Mouse (Mus musculus) right cerebral cortex, postnatal 36 days (tissue): ENCODE results near the gene Bmp6.
A peak's percentile ranks its signal among the peaks of the same experiment; 100 is the strongest.

Experiments
- DNase-seq, 2 experiments: peaks; one replicate each; pipeline ENCODE4 v3.0.0; 2022; ENCODE audit warnings: low spot score in 2 of 2, mixed read lengths in 1 of 2

Bmp6 gene

GRCm38 (mm10) chr13:38511979-38512378, 167.1 kb downstream of the Bmp6 start:
- no peak for DNase-seq

GRCm38 (mm10) chr13:38513921-38514320, 169.0 kb downstream of the Bmp6 start:
- no peak for DNase-seq

GRCm38 (mm10) chr13:38515431-38515830, 170.5 kb downstream of the Bmp6 start:
- no peak for DNase-seq

DNA sequence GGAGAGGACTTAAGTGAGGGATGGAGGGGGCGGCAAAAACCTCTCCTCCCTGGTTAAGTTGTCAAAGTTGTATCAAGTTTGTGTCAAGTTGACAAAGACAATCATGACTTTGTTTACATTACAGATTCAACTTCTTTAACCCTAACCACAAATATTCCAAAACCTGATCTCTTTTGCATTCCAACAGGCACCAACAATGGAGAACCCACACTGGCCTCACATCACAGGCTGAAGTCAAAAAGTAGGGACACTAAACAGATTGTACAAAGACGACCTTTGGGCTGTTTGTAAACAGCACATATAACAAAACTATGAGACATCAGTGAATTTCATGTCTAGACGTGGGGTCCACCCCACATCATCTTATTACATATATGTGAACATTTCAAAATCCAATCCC, 170.9 kb downstream of the Bmp6 start:
- DNase-seq, result no peak

GRCm38 (mm10) chr13:38516582-38516981, 171.7 kb downstream of the Bmp6 start:
- DNase-seq, result no peak

DNA sequence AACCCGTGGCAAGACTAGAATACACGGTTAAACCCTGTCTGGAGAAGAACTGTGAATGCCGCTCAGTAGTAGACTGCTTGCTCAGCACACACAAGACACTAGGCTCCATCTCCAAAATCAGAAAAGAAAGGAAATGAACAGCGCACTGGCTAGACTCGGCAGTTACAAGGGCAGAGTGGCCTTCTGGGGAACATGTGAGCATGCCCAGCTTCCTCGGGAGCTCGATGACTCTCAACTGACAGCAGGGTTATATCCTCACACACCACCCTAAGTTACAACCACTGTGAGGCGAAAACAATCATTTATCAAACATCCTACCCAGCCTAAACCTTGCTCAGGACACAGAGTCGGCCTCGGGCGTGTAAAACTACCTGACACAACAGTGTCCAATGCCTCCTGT, 175.4 kb downstream of the Bmp6 start:
- DNase-seq, result no peak

DNA sequence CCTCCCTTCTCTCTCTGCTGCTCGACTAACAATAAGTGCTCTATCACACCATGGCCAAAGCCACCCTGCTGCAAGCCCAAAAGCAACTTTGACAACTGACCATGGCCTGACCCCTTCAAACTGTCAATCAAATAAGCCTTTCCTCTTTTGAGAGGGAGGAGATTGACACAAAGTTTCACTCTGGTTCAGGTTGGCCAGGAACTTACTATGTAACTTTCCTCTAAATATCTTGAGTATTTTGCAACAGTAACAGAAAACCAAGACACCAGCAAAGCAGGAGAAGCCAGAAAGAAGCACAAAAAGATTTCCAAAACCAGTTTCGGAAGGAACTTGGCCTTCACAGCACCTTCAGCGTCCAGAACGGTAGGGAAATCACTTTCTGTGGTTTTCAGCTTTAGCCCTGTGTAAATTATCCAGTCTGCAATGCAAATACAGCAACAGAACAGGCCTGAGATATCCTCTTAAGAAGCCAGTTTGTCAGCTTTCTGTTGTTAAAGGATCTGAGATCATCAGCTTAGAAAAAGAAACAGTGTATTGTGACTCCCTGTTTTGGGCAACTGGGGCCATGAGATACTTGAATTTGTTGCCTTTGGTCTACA, 177.2 kb downstream of the Bmp6 start:
- DNase-seq, result no peak

DNA sequence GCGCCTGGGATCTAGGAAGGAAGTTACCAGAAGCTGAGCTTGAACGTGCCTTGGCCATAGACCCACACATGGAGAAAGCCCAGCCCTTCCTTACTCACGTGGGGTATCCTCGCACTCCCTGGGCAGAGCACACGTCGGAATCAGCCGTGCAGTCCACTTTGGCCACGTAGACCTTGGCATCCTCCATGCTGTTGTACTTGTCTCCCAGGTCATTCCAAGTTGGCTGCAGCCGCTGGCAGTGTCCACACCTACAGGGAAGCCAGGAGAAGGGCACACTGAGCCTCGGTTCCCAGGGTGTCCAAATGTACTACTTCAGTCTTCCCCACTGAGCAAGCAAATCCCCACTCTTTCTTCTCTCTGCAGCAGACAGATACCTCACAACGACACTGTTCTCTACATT, 178.3 kb downstream of the Bmp6 start:
- no peak for DNase-seq

DNA sequence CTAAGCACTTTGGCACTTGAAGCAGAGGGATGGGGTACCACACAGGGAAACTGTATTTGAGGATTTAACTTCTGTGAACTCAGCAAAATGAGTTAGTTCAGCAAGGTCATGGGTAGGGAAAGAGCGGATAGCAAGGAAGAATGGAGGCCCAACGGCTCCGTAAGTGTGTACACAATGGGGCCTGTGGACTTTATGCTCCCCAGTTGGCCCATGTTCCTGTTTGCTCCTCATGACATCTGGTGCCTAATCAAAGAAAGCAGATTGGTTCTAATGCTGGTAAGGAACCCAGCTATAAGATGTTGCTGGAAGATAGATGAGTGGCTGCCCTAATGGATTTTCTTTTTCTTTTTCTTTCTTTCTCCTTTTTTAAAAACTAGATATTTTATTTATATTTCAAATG, 180.4 kb downstream of the Bmp6 start:
- no peak for DNase-seq

DNA sequence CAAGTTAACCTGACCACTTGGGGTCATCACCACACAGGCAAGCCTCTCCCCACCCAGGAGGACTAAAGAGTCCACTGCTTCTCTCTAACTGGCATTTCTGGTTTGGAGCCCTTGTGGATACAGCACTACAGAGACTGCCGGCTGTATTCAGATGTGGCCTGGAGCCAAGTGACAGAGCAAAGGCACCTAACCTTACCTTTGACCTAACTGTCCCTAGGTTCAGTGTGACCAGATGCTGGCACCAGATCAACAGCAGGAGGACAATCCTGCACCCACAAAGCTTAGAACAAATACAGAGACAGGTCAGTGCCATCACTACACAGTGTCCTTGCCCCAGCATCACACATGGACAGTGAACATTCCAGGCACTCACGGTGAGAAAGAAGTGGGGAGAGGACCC, 181.2 kb downstream of the Bmp6 start:
- no peak for DNase-seq

DNA sequence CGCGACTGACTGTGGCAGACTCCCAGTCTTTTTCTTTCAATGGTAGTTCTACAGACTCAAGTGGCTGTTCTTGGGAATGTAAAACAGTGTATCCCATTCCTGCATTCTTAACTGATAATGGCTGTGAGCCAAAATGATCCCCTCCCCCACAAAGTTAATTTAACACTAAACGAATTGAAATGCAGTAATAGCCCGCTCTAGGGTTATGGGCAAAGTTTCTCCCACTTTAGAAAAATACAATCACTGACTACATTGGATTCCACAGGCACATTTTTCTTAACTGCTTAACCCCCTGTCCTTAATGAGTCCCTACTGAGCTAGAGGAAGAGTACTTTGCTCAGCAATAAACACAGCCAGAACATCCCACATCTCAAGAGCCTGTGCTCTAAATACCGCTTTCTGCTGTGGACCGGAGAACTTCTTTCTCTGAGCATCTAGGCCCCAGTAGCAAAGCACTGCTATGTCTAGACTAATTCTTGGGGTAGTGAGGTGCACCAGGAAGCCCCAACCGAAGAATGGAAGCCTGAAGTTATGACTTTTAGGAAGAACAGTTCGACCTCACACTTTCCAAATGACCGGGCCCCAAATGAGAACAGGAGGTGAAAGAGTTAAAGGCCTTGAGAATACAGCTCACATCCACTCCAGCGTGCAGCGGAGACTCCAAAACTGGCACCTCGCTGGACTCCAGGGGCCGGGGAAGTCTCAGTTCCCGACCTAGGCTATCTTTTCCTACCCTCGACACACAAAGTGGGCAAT, 182.3 kb downstream of the Bmp6 start:
- no peak for DNase-seq

DNA sequence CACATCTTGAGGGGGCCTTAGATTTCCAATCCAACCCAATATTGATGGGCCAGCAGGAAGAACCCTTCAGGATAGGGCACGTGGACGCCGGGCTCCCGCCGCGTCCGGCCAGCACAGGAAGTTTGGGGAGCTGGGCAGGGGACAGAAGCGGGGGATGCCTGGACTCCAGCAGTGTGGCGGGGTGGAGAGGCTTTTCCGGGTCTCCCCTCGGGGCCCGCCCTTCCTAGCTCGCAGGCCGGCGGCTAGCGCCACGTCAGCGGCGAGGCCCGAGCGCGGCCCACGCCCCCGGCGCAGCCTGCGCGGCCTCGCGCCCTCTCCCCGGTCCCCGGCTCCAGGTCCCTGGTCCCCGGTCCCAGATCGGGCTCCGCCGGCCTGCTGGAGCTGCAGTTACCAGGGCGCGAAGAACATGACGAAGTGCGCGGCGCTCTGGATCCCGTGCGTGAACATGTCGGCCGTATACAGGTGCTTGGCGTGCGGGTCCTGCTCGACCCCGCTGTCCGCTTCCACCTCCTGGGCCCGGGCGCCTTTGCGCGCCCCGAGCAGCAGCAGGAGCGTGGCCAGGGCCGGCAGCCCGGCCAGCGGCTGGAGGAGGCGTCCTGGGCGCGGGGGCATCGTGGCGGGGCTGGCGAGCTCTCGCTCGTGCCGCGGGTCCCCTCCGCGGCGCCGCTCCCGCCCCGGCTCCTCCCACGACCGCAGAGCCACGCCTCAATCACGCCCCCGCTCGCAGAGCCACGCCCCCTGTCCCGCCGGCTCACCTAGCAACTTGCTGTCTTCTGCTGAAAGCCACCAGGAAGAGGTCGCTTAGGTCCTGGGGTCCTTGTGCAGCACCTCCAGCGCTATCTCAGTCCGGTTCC, 183.1 kb downstream of the Bmp6 start:
- DNase-seq, result peak; percentile 66 to 76

- no peak for DNase-seq
Measured at GRCm38 (mm10) chr13:38528687-38529294, 183.9 kb downstream of the Bmp6 start, which contains the start of gene Txndc5. Gene Txndc5, minus strand, starts transcription at chr13:38528824.

DNA sequence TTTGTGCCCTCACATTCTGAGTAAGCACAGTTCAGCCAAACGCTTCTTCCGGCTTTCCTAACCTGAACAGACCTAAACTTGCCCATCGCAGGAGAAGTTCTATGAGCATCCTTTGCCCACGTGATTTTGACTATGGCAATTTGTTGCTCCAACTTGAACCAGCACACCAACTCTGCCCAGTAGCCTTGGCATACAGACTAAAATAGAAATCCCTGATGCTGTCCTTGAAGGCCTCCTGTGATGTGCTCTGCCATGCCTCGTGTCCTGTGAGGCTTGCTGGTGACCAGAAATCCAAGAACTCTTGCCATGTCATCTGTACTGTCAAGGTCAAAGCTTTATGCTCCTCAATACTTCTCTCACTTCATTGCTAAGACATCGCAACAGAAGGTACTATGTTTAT, 184.7 kb downstream of the Bmp6 start:
- DNase-seq, result no peak

DNA sequence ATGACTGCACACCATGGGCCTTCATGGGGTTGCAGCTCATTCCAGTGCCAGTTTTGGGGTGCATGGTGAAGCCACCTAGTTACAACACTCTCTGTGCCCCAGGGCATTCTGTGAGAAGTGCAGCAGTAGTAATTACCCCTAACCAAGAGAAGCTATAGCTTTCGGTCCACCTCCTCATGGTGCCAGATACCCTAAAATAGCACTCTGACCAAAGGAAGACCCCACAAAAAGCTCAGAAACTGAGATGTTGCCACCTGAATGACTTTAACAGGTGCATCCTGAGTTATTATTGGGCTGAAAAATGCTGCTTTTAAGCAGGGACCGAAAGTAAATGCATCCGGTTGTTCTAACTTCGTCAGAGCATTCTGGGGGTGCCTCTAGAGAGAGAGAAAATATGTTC, 186.6 kb downstream of the Bmp6 start:
- DNase-seq, result no peak

DNA sequence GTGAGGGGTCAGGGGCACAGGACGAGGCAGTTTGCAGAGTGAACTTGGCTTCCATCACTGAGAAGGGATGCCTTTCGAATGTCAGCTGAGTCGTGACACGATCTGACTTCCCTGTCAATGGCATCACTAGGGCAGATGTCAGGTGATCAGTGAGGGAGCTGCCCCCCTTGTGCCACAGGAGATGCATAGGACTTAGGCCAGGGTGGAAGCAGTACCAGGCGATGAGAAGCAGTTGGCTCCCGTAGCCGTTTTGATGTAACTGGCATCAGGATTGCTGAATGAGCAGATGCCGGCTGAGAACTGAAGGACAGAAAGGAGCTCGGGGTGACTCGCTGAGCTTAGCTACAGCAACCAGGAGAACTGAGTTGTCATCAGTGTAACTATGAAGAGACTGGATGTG, 188.6 kb downstream of the Bmp6 start:
- DNase-seq, result no peak

- no peak for DNase-seq
Measured at GRCm38 (mm10) chr13:38534016-38534415, 189.1 kb downstream of the Bmp6 start.

DNA sequence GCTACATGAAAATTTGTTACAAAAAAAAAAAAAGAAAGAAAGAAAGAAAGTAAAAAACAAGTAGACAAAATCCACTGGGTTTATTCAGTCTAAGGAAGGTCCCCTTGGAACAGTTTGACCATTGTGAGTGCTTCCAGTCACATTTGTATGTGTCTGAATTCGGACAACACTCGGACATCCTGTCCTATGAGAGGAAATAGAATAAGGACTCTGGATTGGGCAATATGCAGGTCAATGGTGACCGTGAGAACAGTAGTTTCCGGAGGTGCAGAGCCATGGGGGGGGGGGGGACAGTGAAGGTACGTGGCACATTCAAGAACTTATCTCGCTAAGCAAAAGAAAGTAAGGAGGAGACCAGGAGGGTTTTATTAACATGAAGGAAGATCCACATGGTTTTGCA, 189.8 kb downstream of the Bmp6 start:
- DNase-seq, result no peak

DNA sequence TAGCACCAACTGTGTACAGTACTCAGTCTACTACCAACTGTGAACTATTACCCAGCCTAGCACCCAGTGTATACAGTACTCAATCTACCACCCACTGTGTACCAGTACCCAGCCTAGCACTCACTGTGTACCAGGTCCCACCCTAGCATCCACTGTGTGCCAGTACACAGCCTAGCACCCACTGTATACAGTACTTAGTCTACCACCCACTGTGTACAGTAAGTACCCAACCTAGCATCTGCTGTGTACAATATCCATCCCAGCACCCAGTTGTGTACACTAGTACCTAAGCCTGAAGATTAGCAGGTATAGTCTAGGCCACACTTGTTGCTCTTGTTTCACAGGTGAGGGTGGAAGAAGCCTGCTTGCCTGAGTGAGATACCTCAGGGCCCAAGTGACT, 192.6 kb downstream of the Bmp6 start:
- no peak for DNase-seq

DNA sequence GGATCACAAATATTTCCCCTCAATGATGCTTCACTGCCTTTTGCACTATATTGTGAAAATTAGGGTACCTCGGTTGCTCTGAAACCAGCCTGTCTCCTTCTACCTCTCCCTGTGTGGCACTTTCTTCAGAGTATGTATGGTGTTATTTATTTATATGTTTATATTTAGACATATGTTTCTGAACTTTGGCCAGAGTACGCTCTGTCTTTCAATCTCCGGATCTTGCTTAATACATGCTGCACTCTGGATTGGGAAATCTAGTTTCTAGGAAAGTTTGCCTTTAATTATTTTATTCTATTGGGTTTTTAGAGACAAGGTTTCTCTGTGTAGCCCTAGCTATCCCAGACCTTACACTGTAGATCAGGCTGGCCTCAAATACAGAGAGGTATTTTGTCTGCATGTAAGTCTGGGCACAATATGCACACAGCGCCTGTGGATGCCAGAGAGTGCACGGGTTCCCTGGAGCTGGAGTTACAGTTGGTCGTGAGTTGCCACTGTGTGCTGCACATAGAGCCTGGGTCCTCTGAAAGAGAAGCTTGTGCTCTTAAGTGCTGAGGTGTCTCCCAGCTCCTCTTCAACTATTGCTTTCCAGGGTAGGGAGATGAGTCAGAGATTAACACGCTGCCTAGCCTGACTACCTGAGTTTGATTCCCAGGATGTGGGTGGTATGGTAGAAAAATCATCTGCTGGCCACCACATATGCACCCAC, 194.4 kb downstream of the Bmp6 start:
- DNase-seq, result no peak

GRCm38 (mm10) chr13:38543455-38544125, 198.7 kb downstream of the Bmp6 start:
- no peak for DNase-seq
